Comparison of ENCODE assay signal across 8 mouse cellular contexts in genomic region chr2:158360873-158361677, GRCm38 (mm10). TPM values are rescaled to one million over a fixed set of nuclear protein-coding genes. Genes with fewer than 3 reads are reported as not detected.
A peak's percentile ranks its signal among the peaks of the same experiment; 100 is the strongest.
DNase-seq lines count a peak whose midpoint lies in the region; ATAC-seq and TF ChIP-seq lines count a peak whose summit lies in the region.

No protein-coding gene starts in this region.

- H3K9ac ChIP-seq in heart, embryonic 13.5 days: peak overlapping the region; percentile 87
- H3K9ac ChIP-seq in kidney, postnatal 0 days (ENCODE audit: low read depth, low read length): peak overlapping the region; percentile 83
- peak overlapping the region; percentile 82 for H3K9ac ChIP-seq in liver, adult 2 months (ENCODE audit: low read depth, low read length)

- no peaks in the 10 kb centered on the region for H3K79me2 ChIP-seq in liver, adult 2 months (ENCODE audit: control insufficient read depth, insufficient read depth, low read length)

- H3K4me1 ChIP-seq in brown adipose tissue, adult 24 weeks (ENCODE audit: control insufficient read depth, insufficient read depth, insufficient read length, low read length): no peaks in the 10 kb centered on the region
- peaks cover 28% of the 10 kb centered on the region for H3K4me1 ChIP-seq in heart, embryonic 13.5 days
- peaks cover 9% of the 10 kb centered on the region; the same call in 1 of the 2 replicates for H3K4me1 ChIP-seq in kidney, postnatal 0 days (replicated peaks; ENCODE audit: insufficient read depth, low read length)
- H3K4me1 ChIP-seq in liver, adult 2 months (ENCODE audit: control insufficient read depth, insufficient read depth, low read length): peaks cover 27% of the 10 kb centered on the region

- no peak overlapping the region for H3K27ac ChIP-seq in brown adipose tissue, adult 24 weeks (replicated peaks; ENCODE audit: low read depth, low read length)
- peak overlapping the region; percentile 69 for H3K27ac ChIP-seq in heart, embryonic 13.5 days (replicated peaks)
- H3K27ac ChIP-seq in kidney, postnatal 0 days: peak overlapping the region; percentile 77
- H3K27ac ChIP-seq in liver, adult 2 months (replicated peaks; ENCODE audit: insufficient read depth, low read depth, low read length): peak overlapping the region; percentile 85

- peak; percentile 87 for ATAC-seq in erythroid progenitor cell, adult 5-6 weeks (replicated peaks; ENCODE audit: low FRiP score, poor library complexity, severe bottlenecking)
- ATAC-seq in heart, embryonic 13.5 days (ENCODE audit: extremely low read depth, insufficient number of reproducible peaks, low FRiP score, low TSS enrichment): no peak; the same call in 1 of the 2 replicates
- peak; percentile 70 for ATAC-seq in kidney, postnatal 0 days (replicated peaks; ENCODE audit: low FRiP score, low read depth)
- ATAC-seq in monocyte, adult 5-6 weeks (replicated peaks; ENCODE audit: insufficient number of reproducible peaks, low FRiP score, low TSS enrichment, poor library complexity, severe bottlenecking): peak; percentile 97

- peak; percentile 89 for TF ChIP-seq CTCF in kidney, postnatal 0 days (IDR thresholded peaks at IDR 0.05; ENCODE audit: low read depth)
- peak; percentile 74 for TF ChIP-seq CTCF in liver, adult 2 months (IDR thresholded peaks at IDR 0.05; ENCODE audit: low read depth, low read length)

- TF ChIP-seq POLR2A in liver, adult 2 months (IDR thresholded peaks at IDR 0.05; ENCODE audit: extremely low read depth, insufficient read depth, low read length): peak; percentile 66; the same call in 1 of the 2 replicates

- peak; percentile 94 for DNase-seq in CD4-positive, CD25-positive, alpha-beta regulatory T cell, adult 2 months (ENCODE audit: low read depth, low spot score)
- DNase-seq in kidney, postnatal 0 days (ENCODE audit: low spot score): peak; percentile 97
- peak; percentile 79 for DNase-seq in liver, adult 2 months (ENCODE audit: extremely low read depth, low read depth, low spot score)
- peak; percentile 80 to 86 for DNase-seq in spleen, postnatal 36 days (ENCODE audit: low spot score in 2 of 2)

- peak overlapping the region; percentile 62 for H3K4me3 ChIP-seq in brown adipose tissue, adult 24 weeks (ENCODE audit: insufficient read depth, low read depth, low read length)
- peak overlapping the region; percentile 67 for H3K4me3 ChIP-seq in heart, embryonic 13.5 days
- peak overlapping the region; percentile 58 for H3K4me3 ChIP-seq in kidney, postnatal 0 days (replicated peaks; ENCODE audit: low read depth, low read length)
- peak overlapping the region; percentile 90 for H3K4me3 ChIP-seq in liver, adult 2 months (ENCODE audit: insufficient read depth, low read depth, low read length)

- no peaks in the 10 kb centered on the region for H3K9me3 ChIP-seq in heart, embryonic 13.5 days
- no peaks in the 10 kb centered on the region for H3K9me3 ChIP-seq in kidney, postnatal 0 days (replicated peaks; ENCODE audit: low read length)

- no peaks in the 10 kb centered on the region for H3K27me3 ChIP-seq in heart, embryonic 13.5 days (replicated peaks)
- H3K27me3 ChIP-seq in kidney, postnatal 0 days (ENCODE audit: insufficient read depth, low read length): no peaks in the 10 kb centered on the region
- no peaks in the 10 kb centered on the region for H3K27me3 ChIP-seq in liver, adult 2 months (ENCODE audit: control insufficient read depth, insufficient read depth, low read length)

- peaks cover 44% of the 10 kb centered on the region for H3K36me3 ChIP-seq in heart, embryonic 13.5 days
- H3K36me3 ChIP-seq in kidney, postnatal 0 days (ENCODE audit: insufficient read depth, low read length): peaks cover 38% of the 10 kb centered on the region
- H3K36me3 ChIP-seq in liver, adult 2 months (ENCODE audit: control insufficient read depth, insufficient read depth, low read length): peaks cover 25% of the 10 kb centered on the region

- under 1% methylated on average over 41 of the region's 41 CpGs for whole genome bisulfite sequencing in heart, embryonic 13.5 days
- under 1% methylated on average over 41 of the region's 41 CpGs for WGBS in kidney, postnatal 0 days
- WGBS in liver, adult 2 months: under 1% methylated on average over 41 of the region's 41 CpGs

- peak overlapping the region; percentile 70 for H3K4me2 ChIP-seq in heart, embryonic 13.5 days
- H3K4me2 ChIP-seq in kidney, postnatal 0 days (ENCODE audit: low read length): peak overlapping the region; percentile 67

RNA-seq across cellular contexts. Expression of gene Snhg11, which starts 14.4 kb away (rescaled TPM):
- polyA plus RNA-seq in brown adipose tissue, adult 24 weeks (2012; ENCODE audit: insufficient read depth, insufficient read length, missing spikeins): 0.91 and 4.4 TPM in 2 replicates
- not detected in 2 replicates for total RNA-seq in erythroid progenitor cell, adult 5-6 weeks (2015; ENCODE audit: low replicate concordance)
- total RNA-seq in erythroid progenitor cell, adult 5-6 weeks (2017; ENCODE audit: low replicate concordance): not detected in 2 replicates
- 0.60 and 0.95 TPM in 2 replicates for polyA plus RNA-seq in heart, embryonic 13.5 days (2015; fragmentation: Nextera tagmentation; extraction: Ambion mirVana)
- 2.9 and 3.5 TPM in 2 replicates for polyA plus RNA-seq in kidney, postnatal 0 days (2015; fragmentation: Nextera tagmentation; extraction: Ambion mirVana)
- total RNA-seq in liver, adult 2 months (2014; rRNA removed): 0.74 and 0.92 TPM in 2 replicates
- polyA plus RNA-seq in liver, adult 2 months (2012; rRNA removed): 2.2 and 3.5 TPM in 2 replicates
- total RNA-seq in monocyte, adult 5-6 weeks (2017): not detected in 3 replicates

RNA-seq across cellular contexts. Expression of gene Ralgapb, which starts 48.6 kb away (rescaled TPM):
- polyA plus RNA-seq in brown adipose tissue, adult 24 weeks (2012; ENCODE audit: insufficient read depth, insufficient read length, missing spikeins): 16.9 and 18.8 TPM in 2 replicates
- total RNA-seq in erythroid progenitor cell, adult 5-6 weeks (2015; ENCODE audit: low replicate concordance): 31.4 and 37.8 TPM in 2 replicates
- 24.9 and 29.8 TPM in 2 replicates for total RNA-seq in erythroid progenitor cell, adult 5-6 weeks (2017; ENCODE audit: low replicate concordance)
- polyA plus RNA-seq in heart, embryonic 13.5 days (2015; fragmentation: Nextera tagmentation; extraction: Ambion mirVana): 10.7 and 11.2 TPM in 2 replicates
- polyA plus RNA-seq in kidney, postnatal 0 days (2015; fragmentation: Nextera tagmentation; extraction: Ambion mirVana): 13.9 and 17.6 TPM in 2 replicates
- total RNA-seq in liver, adult 2 months (2014; rRNA removed): 9.7 and 9.9 TPM in 2 replicates
- 5.6 and 6.1 TPM in 2 replicates for polyA plus RNA-seq in liver, adult 2 months (2012; rRNA removed)
- total RNA-seq in monocyte, adult 5-6 weeks (2017): 39.3 to 60.9 TPM (median 51.9 TPM) in 3 replicates

RNA-seq across cellular contexts. Expression of gene Lbp, which starts 54.8 kb away (rescaled TPM):
- polyA plus RNA-seq in brown adipose tissue, adult 24 weeks (2012; ENCODE audit: insufficient read depth, insufficient read length, missing spikeins): 5.8 and 6.6 TPM in 2 replicates
- total RNA-seq in erythroid progenitor cell, adult 5-6 weeks (2015; ENCODE audit: low replicate concordance): 7.1 and 9.0 TPM in 2 replicates
- total RNA-seq in erythroid progenitor cell, adult 5-6 weeks (2017; ENCODE audit: low replicate concordance): 6.4 and 40.7 TPM in 2 replicates
- polyA plus RNA-seq in heart, embryonic 13.5 days (2015; fragmentation: Nextera tagmentation; extraction: Ambion mirVana): 11.8 and 14.9 TPM in 2 replicates
- polyA plus RNA-seq in kidney, postnatal 0 days (2015; fragmentation: Nextera tagmentation; extraction: Ambion mirVana): 32.1 and 34.6 TPM in 2 replicates
- 66.8 and 85.7 TPM in 2 replicates for total RNA-seq in liver, adult 2 months (2014; rRNA removed)
- 164 and 230 TPM in 2 replicates for polyA plus RNA-seq in liver, adult 2 months (2012; rRNA removed)
- 0.48 to 0.49 TPM in 2 of 3 replicates, not detected in the other for total RNA-seq in monocyte, adult 5-6 weeks (2017)
